Mouse (Mus musculus): ENCODE results near the gene Gstm4.

DNA sequence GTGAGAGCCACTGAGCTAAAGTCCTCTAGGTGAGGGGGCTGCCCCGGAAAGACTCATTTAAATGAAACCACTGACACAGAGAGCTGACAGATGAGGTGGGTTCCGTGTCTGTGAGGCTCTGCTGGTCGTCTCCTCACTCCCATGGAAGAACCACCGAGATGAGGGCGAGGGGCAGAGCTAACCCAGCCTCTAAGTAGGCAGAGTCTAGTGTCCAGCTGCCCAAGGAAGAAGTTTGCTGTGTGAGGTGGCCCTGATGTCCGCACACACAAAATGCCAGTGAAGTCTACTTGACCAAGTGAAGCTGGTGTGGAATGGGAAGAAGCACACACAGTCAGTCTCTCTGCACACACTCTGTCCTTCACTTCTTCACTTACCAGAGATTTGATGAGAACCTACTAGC, 47.3 kb upstream of the Gstm4 start:
- TF ChIP-seq POLR2A (IDR thresholded peaks at IDR 0.05; ENCODE audit: insufficient read depth, low read length): no peak
- no peak for TF ChIP-seq CTCF (IDR thresholded peaks at IDR 0.05; ENCODE audit: low read depth, low read length)
- TF ChIP-seq EP300 (IDR thresholded peaks at IDR 0.05; ENCODE audit: insufficient read depth, low read depth, low read length): no peak
